Mouse (Mus musculus): ENCODE data around the gene Atg7. TPM values are rescaled to one million over a fixed set of nuclear protein-coding genes. Genes with fewer than 3 reads are reported as not detected.

The Atg7 gene
- polyA plus RNA-seq, 1 experiment from 2014 or later = 23.4 TPM

DNA sequence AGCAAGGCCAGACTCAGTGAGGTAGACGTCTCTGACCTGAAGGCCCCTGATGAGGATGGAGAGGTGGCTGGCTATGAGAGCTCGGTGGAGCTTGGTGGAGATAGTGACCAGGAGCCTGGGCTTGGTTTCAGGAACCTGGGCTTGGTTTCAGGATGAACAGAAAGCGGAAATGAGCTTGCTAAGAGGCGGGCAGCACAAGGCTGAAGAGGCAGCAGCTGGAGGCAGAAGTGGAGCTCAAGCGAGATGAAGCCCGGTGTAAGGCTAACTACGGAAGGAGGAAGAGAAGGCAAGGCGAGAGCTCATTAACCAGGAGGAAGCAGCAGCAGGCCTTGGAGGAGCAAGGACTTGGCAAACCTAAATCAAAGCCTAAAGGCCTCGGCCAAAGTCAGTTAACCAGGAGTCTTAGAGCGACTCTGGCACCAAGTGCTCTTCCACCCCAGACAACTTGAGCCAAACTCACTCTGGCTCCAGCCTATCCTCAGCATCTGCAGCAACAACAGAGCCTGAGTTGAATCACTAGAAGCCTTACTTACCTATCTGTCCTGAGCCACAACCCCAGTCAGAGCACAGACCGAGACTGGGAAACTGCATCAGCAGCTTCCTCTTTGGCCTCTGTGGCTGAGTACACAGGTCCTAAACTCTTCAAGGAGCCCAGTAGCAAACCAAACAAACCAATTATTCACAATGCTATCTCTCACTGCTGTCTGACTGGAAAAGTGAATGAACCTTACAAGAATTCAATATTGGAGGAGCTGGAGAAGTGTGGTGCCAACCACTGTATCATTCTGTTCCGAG lies 99.5 kb downstream of the Atg7 start:
- Histone ChIP-seq H3K4me1 (replicated peaks) (no peaks in the 10 kb centered on the region), H3K27me3 (replicated peaks) (no peaks in the 10 kb centered on the region), H3K27ac (no peak overlapping the region), H3K36me3 (no peaks in the 10 kb centered on the region), H3K9ac (no peak overlapping the region), H3K4me3 (replicated peaks) (no peak overlapping the region), H3K4me2 (replicated peaks) (no peak overlapping the region), H3K9me3 (no peaks in the 10 kb centered on the region)
- no peak for ATAC-seq
- WGBS = 88% methylated on average over 12 of the region's 12 CpGs

DNA sequence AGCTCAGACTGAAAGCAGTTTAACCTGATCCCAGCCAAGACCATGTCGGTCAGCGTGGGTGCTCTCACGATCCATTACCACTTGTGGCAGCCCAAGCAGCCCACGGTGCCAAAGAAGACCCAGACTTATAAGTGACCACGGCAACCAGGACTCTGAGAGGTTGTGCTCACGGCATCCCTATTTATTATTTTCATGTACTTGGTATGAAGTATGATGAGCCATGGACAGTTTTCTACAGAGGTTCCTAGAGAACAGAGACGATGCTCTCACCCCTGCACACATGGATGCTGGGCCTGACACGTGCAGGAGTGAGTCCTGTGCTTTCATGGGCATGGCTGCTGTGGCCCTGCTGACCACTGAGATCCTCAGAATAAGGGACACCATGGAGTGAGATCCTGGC lies 100.2 kb downstream of the Atg7 start:
- no peaks in the 10 kb centered on the region for H3K36me3 ChIP-seq
- no peaks in the 10 kb centered on the region for H3K27me3 ChIP-seq (replicated peaks)
- no peaks in the 10 kb centered on the region for H3K4me1 ChIP-seq (replicated peaks)
- no peak for ATAC-seq
- H3K4me2 ChIP-seq (replicated peaks) = no peak overlapping the region
- H3K9me3 ChIP-seq = no peaks in the 10 kb centered on the region
- H3K27ac ChIP-seq = no peak overlapping the region
- no peak overlapping the region for H3K4me3 ChIP-seq (replicated peaks)
- no peak overlapping the region for H3K9ac ChIP-seq
- 89% methylated on average over 8 of the region's 8 CpGs for WGBS

DNA sequence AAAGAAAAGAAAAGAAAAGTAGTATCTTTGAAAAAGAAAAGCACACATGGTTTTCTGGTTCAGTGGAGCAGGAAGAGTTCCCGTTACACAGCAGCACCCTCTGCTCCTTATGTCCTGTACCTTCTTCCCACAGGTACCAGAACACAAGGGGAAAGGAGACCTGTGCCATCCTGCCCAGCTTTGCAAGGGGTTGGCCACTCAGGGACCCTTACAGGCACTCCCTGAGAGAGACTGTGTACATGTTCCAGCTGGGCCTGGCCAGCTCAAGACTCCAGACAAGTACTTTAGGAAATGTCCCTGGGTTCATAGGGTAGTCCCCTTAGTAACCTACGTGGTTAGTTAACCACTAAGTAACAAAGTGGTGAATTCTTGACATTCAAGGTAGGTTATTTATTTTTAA lies 100.9 kb downstream of the Atg7 start:
- no peaks in the 10 kb centered on the region for H3K27me3 ChIP-seq (replicated peaks)
- no peak overlapping the region for H3K9ac ChIP-seq
- ATAC-seq = no peak
- H3K27ac ChIP-seq = no peak overlapping the region
- no peaks in the 10 kb centered on the region for H3K36me3 ChIP-seq
- WGBS = 92% methylated on average over 2 of the region's 2 CpGs
- H3K4me1 ChIP-seq (replicated peaks) = no peaks in the 10 kb centered on the region
- no peak overlapping the region for H3K4me2 ChIP-seq (replicated peaks)
- H3K4me3 ChIP-seq (replicated peaks) = no peak overlapping the region
- H3K9me3 ChIP-seq = no peaks in the 10 kb centered on the region

DNA sequence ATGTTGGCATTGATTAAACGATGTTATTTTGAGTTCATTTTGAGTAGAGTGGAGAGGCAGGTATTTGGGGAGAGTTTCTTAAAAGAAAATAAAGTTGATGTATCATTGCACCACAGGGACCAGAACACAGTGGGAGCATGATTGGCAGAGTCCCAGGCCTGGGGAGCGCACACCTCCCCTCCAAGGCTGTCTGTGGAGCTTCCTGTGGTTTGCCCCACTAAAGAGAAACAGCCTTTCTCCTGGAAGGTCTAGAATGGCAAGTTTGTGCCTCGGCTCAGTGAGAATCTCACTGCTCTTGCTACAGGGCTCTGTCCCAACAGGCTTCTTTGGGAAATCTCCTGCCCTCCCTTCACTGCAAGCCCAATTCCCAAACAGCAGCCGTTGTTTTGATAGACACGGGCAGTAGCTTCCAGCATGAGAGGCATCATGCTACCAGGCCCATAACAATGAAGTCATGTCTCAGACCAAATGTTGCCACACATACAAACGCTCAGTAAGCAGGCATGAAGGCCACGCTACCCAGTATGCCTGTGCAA lies 103.6 kb downstream of the Atg7 start:
- Histone ChIP-seq H3K4me1 (replicated peaks) (no peaks in the 10 kb centered on the region), H3K36me3 (no peaks in the 10 kb centered on the region), H3K27me3 (replicated peaks) (no peaks in the 10 kb centered on the region), H3K9me3 (no peaks in the 10 kb centered on the region), H3K27ac (no peak overlapping the region), H3K4me2 (replicated peaks) (no peak overlapping the region), H3K9ac (no peak overlapping the region), H3K4me3 (replicated peaks) (no peak overlapping the region)
- 80% methylated on average over 7 of the region's 7 CpGs for WGBS
- ATAC-seq = no peak

DNA sequence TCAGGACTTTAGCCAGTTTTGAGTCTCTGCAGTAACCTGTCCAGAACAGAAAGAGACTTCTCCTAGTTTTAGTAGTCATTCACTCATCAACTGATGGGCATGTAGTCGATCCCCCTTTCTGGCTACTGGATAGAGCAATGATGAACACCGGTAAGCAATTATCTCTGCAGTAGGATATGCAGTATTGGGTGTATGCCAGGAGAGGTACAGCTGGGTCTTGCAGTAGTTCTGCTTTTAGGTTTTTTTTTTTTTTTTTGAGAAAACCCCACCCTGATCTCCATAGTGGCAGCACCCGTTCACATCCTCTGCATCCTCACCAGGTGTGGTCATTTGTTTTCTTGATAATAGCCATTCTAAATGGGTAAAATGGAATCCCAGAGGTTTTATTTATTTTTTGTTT lies 105.5 kb downstream of the Atg7 start:
- no peaks in the 10 kb centered on the region for H3K36me3 ChIP-seq
- no peak overlapping the region for H3K27ac ChIP-seq
- 88% methylated on average over 3 of the region's 3 CpGs for WGBS
- H3K9me3 ChIP-seq = no peaks in the 10 kb centered on the region
- H3K4me3 ChIP-seq (replicated peaks) = no peak overlapping the region
- no peaks in the 10 kb centered on the region for H3K4me1 ChIP-seq (replicated peaks)
- H3K9ac ChIP-seq = no peak overlapping the region
- no peak overlapping the region for H3K4me2 ChIP-seq (replicated peaks)
- H3K27me3 ChIP-seq (replicated peaks) = no peaks in the 10 kb centered on the region
- ATAC-seq = no peak

DNA sequence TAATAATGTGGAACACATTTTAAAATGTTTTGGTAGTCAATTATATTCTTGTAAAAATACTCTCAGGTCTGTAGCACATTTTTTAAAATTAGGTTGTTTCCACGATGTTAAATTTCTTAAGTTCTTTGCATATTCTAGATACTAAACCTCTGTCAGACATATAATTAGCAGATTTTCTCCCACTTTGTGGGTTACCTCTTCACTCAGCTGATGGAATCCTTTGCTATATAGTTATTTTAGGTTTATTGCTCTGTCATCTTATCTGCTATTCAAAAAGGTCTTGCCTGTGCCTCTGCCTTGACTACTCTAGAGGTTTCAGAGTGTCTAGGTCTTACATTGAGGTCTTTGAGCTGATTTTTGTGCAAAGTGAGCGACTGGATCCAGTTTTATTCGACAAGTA lies 106.0 kb downstream of the Atg7 start:
- ATAC-seq = no peak
- Histone ChIP-seq H3K9me3 (no peaks in the 10 kb centered on the region), H3K4me3 (replicated peaks) (no peak overlapping the region), H3K36me3 (no peaks in the 10 kb centered on the region), H3K27me3 (replicated peaks) (no peaks in the 10 kb centered on the region), H3K9ac (no peak overlapping the region), H3K27ac (no peak overlapping the region), H3K4me2 (replicated peaks) (no peak overlapping the region), H3K4me1 (replicated peaks) (no peaks in the 10 kb centered on the region)
- WGBS = 92% methylated on average over 3 of the region's 3 CpGs

DNA sequence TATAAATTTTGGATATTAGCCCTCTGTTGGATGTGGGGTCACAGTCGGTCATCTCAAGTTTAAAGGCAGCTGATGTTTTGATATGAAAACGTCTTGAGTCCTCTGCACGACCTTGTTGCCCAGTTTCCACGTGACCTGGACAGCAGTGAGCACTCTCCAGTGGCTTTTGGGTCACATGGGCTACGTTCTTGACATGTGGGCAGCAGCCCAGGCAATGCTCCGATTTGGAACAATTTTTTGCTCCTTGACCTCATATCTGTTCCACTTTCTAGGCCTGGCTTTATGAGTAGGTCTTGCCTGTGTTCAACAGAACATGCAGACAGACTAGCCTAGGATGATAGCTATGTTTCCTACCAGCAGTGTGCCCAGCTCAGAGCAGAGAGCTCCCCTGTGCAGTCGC lies 115.9 kb downstream of the Atg7 start:
- no peak overlapping the region for H3K4me3 ChIP-seq (replicated peaks)
- no peaks in the 10 kb centered on the region for H3K9me3 ChIP-seq
- H3K9ac ChIP-seq = no peak overlapping the region
- no peak overlapping the region for H3K4me2 ChIP-seq (replicated peaks)
- H3K27ac ChIP-seq = no peak overlapping the region
- H3K27me3 ChIP-seq (replicated peaks) = no peaks in the 10 kb centered on the region
- H3K4me1 ChIP-seq (replicated peaks) = no peaks in the 10 kb centered on the region
- WGBS = 84% methylated on average over 7 of the region's 7 CpGs
- ATAC-seq = no peak
- H3K36me3 ChIP-seq = no peaks in the 10 kb centered on the region

DNA sequence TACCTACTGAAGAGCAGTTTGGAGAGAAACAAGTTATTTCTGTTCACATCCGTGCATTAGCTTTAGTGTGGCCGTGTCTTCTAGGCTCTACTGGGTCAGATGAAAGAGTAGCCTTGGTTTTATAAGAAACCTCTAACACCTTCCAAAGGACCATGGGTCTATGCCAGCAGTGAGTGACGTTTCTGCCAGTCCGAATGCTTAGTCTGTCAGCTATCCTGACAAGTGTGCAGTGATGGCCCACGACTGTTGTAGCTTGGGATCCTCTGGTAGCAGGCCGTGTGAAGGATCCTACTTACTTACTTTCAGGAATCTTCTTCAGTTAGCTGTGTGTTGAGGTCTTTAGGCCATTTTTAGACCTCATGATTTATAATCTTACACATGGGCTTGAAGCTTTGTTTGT lies 123.4 kb downstream of the Atg7 start:
- Histone ChIP-seq H3K4me2 (replicated peaks) (no peak overlapping the region), H3K27ac (no peak overlapping the region), H3K9me3 (no peaks in the 10 kb centered on the region), H3K27me3 (replicated peaks) (no peaks in the 10 kb centered on the region), H3K4me1 (replicated peaks) (0 out of 2 replicates have a peak, but pooled peaks cover 2% of the 10 kb centered on the region), H3K9ac (no peak overlapping the region), H3K4me3 (replicated peaks) (no peak overlapping the region), H3K36me3 (no peaks in the 10 kb centered on the region)
- 91% methylated on average over 6 of the region's 6 CpGs for WGBS
- ATAC-seq = no peak

DNA sequence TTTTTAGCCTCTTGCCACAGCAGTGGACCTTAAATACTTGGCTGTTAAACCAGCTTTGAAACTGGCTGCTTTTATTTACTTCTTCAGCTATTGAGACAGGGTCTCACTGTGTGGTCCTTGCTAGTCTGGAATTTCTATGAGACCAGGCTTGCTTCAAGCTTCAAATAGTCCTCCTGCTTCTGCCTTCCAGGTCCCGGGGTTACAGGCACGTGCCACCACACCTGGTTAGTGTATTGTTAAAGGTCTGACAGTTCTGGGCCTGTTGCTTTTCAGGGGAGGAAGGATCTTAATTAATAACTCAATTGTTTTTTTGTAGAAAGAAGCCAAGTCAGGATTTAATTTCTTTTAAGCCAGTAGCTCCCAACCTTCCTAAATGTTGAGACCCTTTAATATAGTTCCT lies 124.8 kb downstream of the Atg7 start:
- no peak for ATAC-seq
- Histone ChIP-seq H3K9ac (no peak overlapping the region), H3K4me2 (replicated peaks) (no peak overlapping the region), H3K9me3 (no peaks in the 10 kb centered on the region), H3K4me1 (replicated peaks) (0 out of 2 replicates have a peak, but pooled peaks cover 2% of the 10 kb centered on the region), H3K27ac (no peak overlapping the region), H3K27me3 (replicated peaks) (no peaks in the 10 kb centered on the region), H3K36me3 (no peaks in the 10 kb centered on the region), H3K4me3 (replicated peaks) (no peak overlapping the region)
- WGBS = 41% methylated on average over 2 of the region's 2 CpGs

DNA sequence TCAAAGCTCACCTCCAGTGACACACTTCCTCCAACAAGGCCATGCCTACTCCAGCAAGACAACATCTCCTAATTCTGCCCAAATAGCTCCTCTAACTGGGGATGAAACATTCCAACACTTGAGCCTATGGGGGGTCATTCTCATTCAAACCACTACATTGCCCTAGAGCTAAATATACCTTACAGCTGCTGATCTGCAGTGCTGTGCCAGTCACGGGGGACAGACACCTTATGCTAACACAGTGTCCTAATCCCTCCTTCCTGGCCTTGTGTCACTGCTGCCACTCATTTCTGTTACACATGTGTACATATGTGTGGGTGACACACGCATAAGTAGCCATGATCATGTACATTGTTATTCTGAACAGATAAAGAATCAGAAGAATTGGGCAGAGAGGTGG lies 127.4 kb downstream of the Atg7 start:
- Histone ChIP-seq H3K27me3 (replicated peaks) (no peaks in the 10 kb centered on the region), H3K4me3 (replicated peaks) (no peak overlapping the region), H3K4me1 (replicated peaks) (0 out of 2 replicates have a peak, but pooled peaks cover 2% of the 10 kb centered on the region), H3K36me3 (no peaks in the 10 kb centered on the region), H3K9ac (no peak overlapping the region), H3K9me3 (no peaks in the 10 kb centered on the region), H3K27ac (no peak overlapping the region), H3K4me2 (replicated peaks) (no peak overlapping the region)
- no peak for ATAC-seq
- WGBS = 86% methylated on average over 2 of the region's 2 CpGs

DNA sequence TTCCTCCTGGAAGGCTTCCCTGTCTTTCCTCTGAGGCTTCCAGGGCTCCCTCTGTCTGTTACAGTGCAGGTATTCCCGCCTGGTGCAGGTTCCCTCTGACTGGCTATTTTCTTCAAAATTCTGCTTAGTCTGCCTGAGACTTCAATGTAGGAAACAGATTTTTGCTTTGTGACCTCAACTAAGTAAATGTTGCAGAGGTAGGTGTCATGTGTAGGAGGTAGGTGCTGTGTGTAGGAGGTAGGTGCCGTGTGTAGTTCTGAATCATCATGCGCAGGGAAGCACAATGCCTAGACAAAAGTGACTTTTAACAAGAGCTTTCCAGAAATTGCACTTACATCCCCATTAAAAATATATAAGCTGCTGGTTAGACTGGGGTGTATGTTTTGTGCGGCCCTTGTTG lies 128.6 kb downstream of the Atg7 start:
- H3K9me3 ChIP-seq = no peaks in the 10 kb centered on the region
- H3K4me3 ChIP-seq (replicated peaks) = no peak overlapping the region
- H3K4me2 ChIP-seq (replicated peaks) = no peak overlapping the region
- H3K4me1 ChIP-seq (replicated peaks) = 0 out of 2 replicates have a peak, but pooled peaks cover 2% of the 10 kb centered on the region
- no peak overlapping the region for H3K27ac ChIP-seq
- H3K9ac ChIP-seq = no peak overlapping the region
- ATAC-seq = no peak
- no peaks in the 10 kb centered on the region for H3K36me3 ChIP-seq
- H3K27me3 ChIP-seq (replicated peaks) = no peaks in the 10 kb centered on the region
- 88% methylated on average over 4 of the region's 4 CpGs for WGBS

DNA sequence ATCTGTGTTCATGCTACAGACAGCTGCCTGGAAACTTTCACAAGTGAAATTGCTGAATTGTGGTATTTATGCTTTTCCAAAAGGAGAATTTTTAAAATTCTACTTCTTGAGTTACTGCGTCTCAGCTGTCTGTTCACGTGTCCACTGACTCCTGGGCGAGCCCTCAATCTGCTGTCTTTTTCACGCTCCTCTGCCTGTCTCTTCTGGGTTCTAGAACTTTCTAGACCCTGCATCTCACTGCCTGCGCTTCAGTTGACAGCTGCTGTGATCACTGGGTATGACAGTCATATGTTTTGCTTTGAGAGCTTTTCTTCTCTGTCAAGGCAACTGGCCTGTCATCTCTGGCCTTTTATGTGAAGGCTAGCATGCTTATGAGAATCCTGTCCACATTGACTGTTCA lies 132.3 kb downstream of the Atg7 start:
- H3K27ac ChIP-seq = no peak overlapping the region
- 0 out of 2 replicates have a peak, but pooled peaks cover 11% of the 10 kb centered on the region for H3K4me1 ChIP-seq (replicated peaks)
- no peaks in the 10 kb centered on the region for H3K9me3 ChIP-seq
- WGBS = 83% methylated on average over 5 of the region's 5 CpGs
- no peak for ATAC-seq
- no peak overlapping the region for H3K4me3 ChIP-seq (replicated peaks)
- no peak overlapping the region for H3K4me2 ChIP-seq (replicated peaks)
- no peaks in the 10 kb centered on the region for H3K36me3 ChIP-seq
- no peaks in the 10 kb centered on the region for H3K27me3 ChIP-seq (replicated peaks)
- H3K9ac ChIP-seq = no peak overlapping the region

DNA sequence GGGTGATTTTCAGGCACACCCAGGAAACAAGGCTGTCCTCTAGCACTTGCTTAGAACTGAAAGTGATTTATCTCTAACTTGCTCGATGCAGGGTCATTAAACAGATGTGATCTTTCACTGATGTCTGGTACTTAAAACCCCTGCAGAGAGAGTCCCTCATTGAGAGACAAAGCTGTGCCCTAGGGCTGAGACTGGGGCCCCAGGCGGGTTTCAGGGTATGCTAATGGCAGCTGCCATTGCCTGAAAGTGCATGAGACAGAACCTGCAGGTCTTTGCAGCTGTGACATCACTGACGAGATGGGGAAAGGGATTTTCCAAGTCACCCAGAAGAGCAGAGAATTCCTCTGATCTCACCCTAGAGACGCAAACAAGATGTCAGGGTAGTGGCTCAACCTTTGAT lies 135.0 kb downstream of the Atg7 start:
- 28% methylated on average over 4 of the region's 4 CpGs for WGBS
- ATAC-seq = no peak
- no peak overlapping the region for H3K4me2 ChIP-seq (replicated peaks)
- H3K9me3 ChIP-seq = no peaks in the 10 kb centered on the region
- no peaks in the 10 kb centered on the region for H3K27me3 ChIP-seq (replicated peaks)
- no peak overlapping the region for H3K27ac ChIP-seq
- no peak overlapping the region for H3K9ac ChIP-seq
- H3K4me3 ChIP-seq (replicated peaks) = no peak overlapping the region
- H3K36me3 ChIP-seq = no peaks in the 10 kb centered on the region
- H3K4me1 ChIP-seq (replicated peaks) = peaks cover 24% of the 10 kb centered on the region
